Mouse (Mus musculus): ENCODE measurements around the gene Dnajb9. TPM values are rescaled to one million over a fixed set of nuclear protein-coding genes. Genes with fewer than 3 reads are reported as not detected.

Gene Dnajb9
- polyA plus RNA-seq, 1 experiment = 2.4 TPM

- no peaks in the 10 kb centered on the region for H3K36me3 ChIP-seq (ENCODE audit: control insufficient read depth, insufficient read depth, low read length)
- 0 out of 2 replicates have a peak, but pooled peaks cover 1% of the 10 kb centered on the region for H3K4me1 ChIP-seq (replicated peaks; ENCODE audit: control insufficient read depth, insufficient read depth, low read length)
- no peak overlapping the region for H3K4me3 ChIP-seq (ENCODE audit: control insufficient read depth, insufficient read depth, low read length)
- WGBS = 55% methylated on average over 9 of the region's 9 CpGs
- no peak overlapping the region for H3K27ac ChIP-seq (ENCODE audit: control insufficient read depth, insufficient read depth, low read length)
- no peaks in the 10 kb centered on the region for H3K27me3 ChIP-seq (ENCODE audit: control insufficient read depth, insufficient read depth, low read length)
- DNase-seq = no peak
- TF ChIP-seq POLR2A (IDR thresholded peaks at IDR 0.05; ENCODE audit: control insufficient read depth, extremely low read depth, insufficient read depth, low read length, poor library complexity) (no peak), CTCF (IDR thresholded peaks at IDR 0.05; ENCODE audit: borderline replicate concordance, control insufficient read depth, extremely low read depth, insufficient read depth, low read length, poor library complexity) (no peak)
Observed at GRCm38 (mm10) chr12:44181081-44181982, 28.8 kb downstream of the Dnajb9 start.

GRCm38 (mm10) chr12:44177038-44177355 lies 33.1 kb downstream of the Dnajb9 start:
- H3K4me1 ChIP-seq (replicated peaks; ENCODE audit: control insufficient read depth, insufficient read depth, low read length) = 0 out of 2 replicates have a peak, but pooled peaks cover 2% of the 10 kb centered on the region
- no peaks in the 10 kb centered on the region for H3K27me3 ChIP-seq (ENCODE audit: control insufficient read depth, insufficient read depth, low read length)
- no peak for DNase-seq
- no peak overlapping the region for H3K4me3 ChIP-seq (ENCODE audit: control insufficient read depth, insufficient read depth, low read length)
- H3K27ac ChIP-seq (ENCODE audit: control insufficient read depth, insufficient read depth, low read length) = no peak overlapping the region
- TF ChIP-seq POLR2A (IDR thresholded peaks at IDR 0.05; ENCODE audit: control insufficient read depth, extremely low read depth, insufficient read depth, low read length, poor library complexity) = no peak
- TF ChIP-seq CTCF (IDR thresholded peaks at IDR 0.05; ENCODE audit: borderline replicate concordance, control insufficient read depth, extremely low read depth, insufficient read depth, low read length, poor library complexity) = no peak
- H3K36me3 ChIP-seq (ENCODE audit: control insufficient read depth, insufficient read depth, low read length) = no peaks in the 10 kb centered on the region
- WGBS = 96% methylated on average over 2 of the region's 2 CpGs

- 63% methylated on average over 10 of the region's 10 CpGs for WGBS
- DNase-seq = no peak
Observed at GRCm38 (mm10) chr12:44176331-44177037, 33.6 kb downstream of the Dnajb9 start.

DNA sequence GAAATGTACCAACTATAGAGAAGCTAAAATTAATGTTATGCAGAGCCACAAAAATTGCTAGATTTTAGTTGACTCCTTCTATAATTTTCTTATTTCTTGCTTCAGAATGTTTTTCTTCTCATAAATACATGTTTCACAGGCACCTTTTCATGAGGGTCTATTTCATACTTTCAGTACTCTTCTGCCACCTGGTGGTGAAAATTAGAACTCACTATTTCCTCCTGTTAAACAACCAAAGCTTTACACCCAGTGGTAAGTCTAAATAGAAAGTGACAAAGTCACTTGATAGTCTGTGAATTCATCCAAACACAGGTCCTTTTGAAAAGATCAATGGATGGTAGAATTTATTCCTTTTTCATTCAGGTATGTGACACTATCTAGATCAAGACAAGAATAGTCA lies 43.2 kb downstream of the Dnajb9 start:
- Histone ChIP-seq H3K4me3 (ENCODE audit: control insufficient read depth, insufficient read depth, low read length) (no peak overlapping the region), H3K27me3 (ENCODE audit: control insufficient read depth, insufficient read depth, low read length) (no peaks in the 10 kb centered on the region), H3K36me3 (ENCODE audit: control insufficient read depth, insufficient read depth, low read length) (no peaks in the 10 kb centered on the region), H3K4me1 (replicated peaks; ENCODE audit: control insufficient read depth, insufficient read depth, low read length) (no peaks in the 10 kb centered on the region), H3K27ac (ENCODE audit: control insufficient read depth, insufficient read depth, low read length) (no peak overlapping the region)
- TF ChIP-seq POLR2A (IDR thresholded peaks at IDR 0.05; ENCODE audit: control insufficient read depth, extremely low read depth, insufficient read depth, low read length, poor library complexity) = no peak
- no peak for TF ChIP-seq CTCF (IDR thresholded peaks at IDR 0.05; ENCODE audit: borderline replicate concordance, control insufficient read depth, extremely low read depth, insufficient read depth, low read length, poor library complexity)
- peak; percentile 21 for DNase-seq

More at GRCm38 (mm10) chr12:44176331-44177037, 33.6 kb downstream of the Dnajb9 start:
- Histone ChIP-seq H3K4me3 (ENCODE audit: control insufficient read depth, insufficient read depth, low read length) (no peak overlapping the region), H3K36me3 (ENCODE audit: control insufficient read depth, insufficient read depth, low read length) (no peaks in the 10 kb centered on the region), H3K27me3 (ENCODE audit: control insufficient read depth, insufficient read depth, low read length) (no peaks in the 10 kb centered on the region), H3K4me1 (replicated peaks; ENCODE audit: control insufficient read depth, insufficient read depth, low read length) (0 out of 2 replicates have a peak, but pooled peaks cover 2% of the 10 kb centered on the region), H3K27ac (ENCODE audit: control insufficient read depth, insufficient read depth, low read length) (no peak overlapping the region)
- no peak for TF ChIP-seq POLR2A (IDR thresholded peaks at IDR 0.05; ENCODE audit: control insufficient read depth, extremely low read depth, insufficient read depth, low read length, poor library complexity)
- no peak for TF ChIP-seq CTCF (IDR thresholded peaks at IDR 0.05; ENCODE audit: borderline replicate concordance, control insufficient read depth, extremely low read depth, insufficient read depth, low read length, poor library complexity)

- DNase-seq = no peak
- H3K4me3 ChIP-seq (ENCODE audit: control insufficient read depth, insufficient read depth, low read length) = no peak overlapping the region
- no peak for TF ChIP-seq CTCF (IDR thresholded peaks at IDR 0.05; ENCODE audit: borderline replicate concordance, control insufficient read depth, extremely low read depth, insufficient read depth, low read length, poor library complexity)
- TF ChIP-seq POLR2A (IDR thresholded peaks at IDR 0.05; ENCODE audit: control insufficient read depth, extremely low read depth, insufficient read depth, low read length, poor library complexity) = no peak
Observed at GRCm38 (mm10) chr12:44159349-44159748, 50.8 kb downstream of the Dnajb9 start.

More at GRCm38 (mm10) chr12:44159349-44159748, 50.8 kb downstream of the Dnajb9 start:
- H3K36me3 ChIP-seq (ENCODE audit: control insufficient read depth, insufficient read depth, low read length) = no peaks in the 10 kb centered on the region
- 86% methylated on average over 1 of the region's 1 CpGs for WGBS
- no peaks in the 10 kb centered on the region for H3K27me3 ChIP-seq (ENCODE audit: control insufficient read depth, insufficient read depth, low read length)
- no peaks in the 10 kb centered on the region for H3K4me1 ChIP-seq (replicated peaks; ENCODE audit: control insufficient read depth, insufficient read depth, low read length)
- no peak overlapping the region for H3K27ac ChIP-seq (ENCODE audit: control insufficient read depth, insufficient read depth, low read length)

Other genes starting within 250 kb of the Dnajb9 start
- 8.1 and 10.5 TPM in 2 replicates for gene Pnpla8, start 11.0 kb upstream of the Dnajb9 start, polyA plus RNA-seq (2012; rRNA removed)
- gene Nrcam, start 118.6 kb upstream of the Dnajb9 start, polyA plus RNA-seq (2012; rRNA removed) = 0.40 and 0.97 TPM in 2 replicates

Measured in thymus, adult 2 months (tissue).